Mouse (Mus musculus) midbrain, embryonic 16.5 days (tissue): ENCODE data around the gene Dennd5b. TPM values are rescaled to one million over a fixed set of nuclear protein-coding genes. Genes with fewer than 3 reads are reported as not detected.

Experiments used
- ATAC-seq: fragments of 200-750 bp; cut with Nextera tagmentation; 2 replicates; pipeline ENCODE4 v1.8.0; 2017; ENCODE audit warnings: moderate TSS enrichment
- H3K27ac ChIP-seq: fragments of 300-500 bp; sonication (generic); 2 replicates; pipeline ENCODE4 v1.5.1; 2014; ENCODE audit warnings: mild to moderate bottlenecking, low read length, mixed read lengths
- H3K27me3 ChIP-seq: fragments of 300-500 bp; sonication (generic); 2 replicates; pipeline ENCODE4 v1.6.1; 2014; ENCODE audit warnings: low read depth, low read length, mixed read lengths; ENCODE audit not compliant: control insufficient read depth, insufficient read depth
- H3K36me3 ChIP-seq: fragments of 300-500 bp; sonication (generic); 2 replicates; pipeline ENCODE4 v1.6.1; 2014; ENCODE audit warnings: mild to moderate bottlenecking, low read length, moderate library complexity, mixed read lengths; ENCODE audit not compliant: control insufficient read depth, insufficient read depth
- H3K4me1 ChIP-seq: fragments of 300-500 bp; sonication (generic); 2 replicates; pipeline ENCODE4 v1.6.1; 2014; ENCODE audit warnings: mild to moderate bottlenecking, low read length, mixed read lengths; ENCODE audit not compliant: control insufficient read depth, insufficient read depth
- H3K4me2 ChIP-seq: fragments of 300-500 bp; sonication (generic); 2 replicates; pipeline ENCODE4 v1.6.1; 2014; ENCODE audit warnings: mild to moderate bottlenecking, low read length, mixed read lengths
- H3K4me3 ChIP-seq: fragments of 300-500 bp; sonication (generic); 2 replicates; pipeline ENCODE4 v1.5.1; 2014; ENCODE audit warnings: low read depth, mild to moderate bottlenecking, low read length, moderate library complexity, mixed read lengths
- H3K9ac ChIP-seq: fragments of 300-500 bp; sonication (generic); 2 replicates; pipeline ENCODE4 v1.6.1; 2014; ENCODE audit warnings: low read depth, low read length, mixed read lengths
- H3K9me3 ChIP-seq: fragments of 300-500 bp; sonication (generic); replicated peaks from 2 replicates; pipeline ENCODE4 v1.6.1; 2014; ENCODE audit warnings: mild to moderate bottlenecking, low read length, mixed read lengths; ENCODE audit not compliant: control insufficient read depth, poor library complexity, severe bottlenecking
- WGBS: fragments of 180-500 bp; shearing (Covaris S2); extraction: QIAGEN DNeasy Blood & Tissue Kit; methylation state at CpG from one replicate; pipeline ENCODE4 v1.1.7; 2014; 5-methylcytosine and 5-hydroxymethylcytosine counted together
- polyA plus RNA-seq: library from polyadenylated mRNA; unstranded; fragments of >200 nt; fragmentation: Nextera tagmentation; extraction: Ambion mirVana; gene quantifications from 2 replicates; pipeline ENCODE4 v1.2.1, GENCODE M21; 2015

The Dennd5b gene
- polyA plus RNA-seq, 1 experiment from 2014 or later, result 15.1 TPM

DNA sequence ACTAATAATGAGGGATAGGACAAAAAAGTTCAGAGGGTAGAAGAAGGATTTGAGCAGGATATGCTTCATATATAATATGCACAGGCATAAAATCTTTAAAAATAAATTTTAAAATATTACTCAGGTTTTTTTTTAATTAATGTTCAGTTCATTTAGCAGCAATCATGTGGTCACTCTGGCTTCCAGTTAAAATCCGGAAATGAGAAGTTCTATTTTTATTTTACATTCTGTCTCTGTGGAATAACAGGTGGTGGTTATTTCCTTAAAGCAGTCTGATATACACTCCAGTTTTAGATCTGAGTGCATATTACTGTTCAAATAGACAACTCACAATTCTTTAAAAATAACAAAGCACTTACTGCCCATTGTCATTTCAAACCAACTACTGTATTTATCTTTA lies 6.9 kb downstream of the Dennd5b start:
- Histone ChIP-seq H3K27me3 (no peaks in the 10 kb centered on the region), H3K36me3 (no peaks in the 10 kb centered on the region), H3K9ac (no peak overlapping the region), H3K9me3 (no peaks in the 10 kb centered on the region), H3K4me1 (peaks cover 8% of the 10 kb centered on the region), H3K27ac (no peak overlapping the region), H3K4me3 (no peak overlapping the region), H3K4me2 (no peak overlapping the region)
- 95% methylated on average over 1 of the region's 1 CpGs for WGBS
- no peak for ATAC-seq

DNA sequence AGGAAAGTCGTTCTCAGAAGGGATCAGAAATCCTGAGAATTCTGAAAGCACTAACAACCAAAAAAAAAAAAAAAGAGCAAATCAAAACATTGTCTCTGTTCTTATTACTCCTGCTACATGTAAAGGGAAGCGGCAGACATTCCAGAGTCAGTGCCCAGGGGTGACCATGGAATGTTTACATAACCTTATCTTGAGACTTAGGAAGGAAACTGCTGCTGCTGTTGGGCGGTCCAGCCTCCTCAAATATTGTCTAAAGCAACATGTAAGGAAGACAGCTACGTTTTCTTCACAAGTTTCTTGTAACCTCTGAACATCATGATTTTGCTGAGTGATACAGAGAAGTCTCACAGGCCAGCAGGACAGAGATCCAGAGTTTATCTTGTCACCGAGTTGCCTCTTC lies 8.0 kb downstream of the Dennd5b start:
- H3K9me3 ChIP-seq, result no peaks in the 10 kb centered on the region
- H3K27me3 ChIP-seq, result no peaks in the 10 kb centered on the region
- WGBS, result 81% methylated on average over 5 of the region's 5 CpGs
- H3K27ac ChIP-seq, result no peak overlapping the region
- H3K9ac ChIP-seq, result no peak overlapping the region
- no peak overlapping the region for H3K4me2 ChIP-seq
- no peaks in the 10 kb centered on the region for H3K4me1 ChIP-seq
- no peak for ATAC-seq
- H3K4me3 ChIP-seq, result no peak overlapping the region
- no peaks in the 10 kb centered on the region for H3K36me3 ChIP-seq

DNA sequence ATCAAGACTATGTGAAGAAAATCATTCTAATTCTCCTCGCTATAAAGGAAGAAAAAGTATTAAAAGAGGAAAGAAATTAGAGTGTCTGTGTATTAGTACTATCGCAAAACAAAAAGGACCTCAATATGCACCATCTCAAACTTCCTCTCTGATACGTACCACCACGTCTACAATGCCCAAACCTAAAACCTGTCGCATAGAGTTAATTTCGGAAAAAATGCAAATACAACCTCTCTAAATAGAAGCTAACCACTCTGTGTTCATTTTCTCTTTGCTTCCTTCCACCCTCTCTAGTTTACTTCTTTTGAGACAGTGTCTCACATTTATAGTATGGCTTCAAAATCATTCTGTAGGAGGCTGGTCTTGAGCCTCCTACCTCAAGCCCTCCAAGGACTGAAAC lies 9.1 kb downstream of the Dennd5b start:
- H3K9ac ChIP-seq, result no peak overlapping the region
- H3K4me3 ChIP-seq, result no peak overlapping the region
- H3K36me3 ChIP-seq, result no peaks in the 10 kb centered on the region
- H3K9me3 ChIP-seq, result no peaks in the 10 kb centered on the region
- ATAC-seq, result no peak
- no peak overlapping the region for H3K27ac ChIP-seq
- WGBS, result 96% methylated on average over 6 of the region's 6 CpGs
- H3K27me3 ChIP-seq, result no peaks in the 10 kb centered on the region
- no peaks in the 10 kb centered on the region for H3K4me1 ChIP-seq
- H3K4me2 ChIP-seq, result no peak overlapping the region

DNA sequence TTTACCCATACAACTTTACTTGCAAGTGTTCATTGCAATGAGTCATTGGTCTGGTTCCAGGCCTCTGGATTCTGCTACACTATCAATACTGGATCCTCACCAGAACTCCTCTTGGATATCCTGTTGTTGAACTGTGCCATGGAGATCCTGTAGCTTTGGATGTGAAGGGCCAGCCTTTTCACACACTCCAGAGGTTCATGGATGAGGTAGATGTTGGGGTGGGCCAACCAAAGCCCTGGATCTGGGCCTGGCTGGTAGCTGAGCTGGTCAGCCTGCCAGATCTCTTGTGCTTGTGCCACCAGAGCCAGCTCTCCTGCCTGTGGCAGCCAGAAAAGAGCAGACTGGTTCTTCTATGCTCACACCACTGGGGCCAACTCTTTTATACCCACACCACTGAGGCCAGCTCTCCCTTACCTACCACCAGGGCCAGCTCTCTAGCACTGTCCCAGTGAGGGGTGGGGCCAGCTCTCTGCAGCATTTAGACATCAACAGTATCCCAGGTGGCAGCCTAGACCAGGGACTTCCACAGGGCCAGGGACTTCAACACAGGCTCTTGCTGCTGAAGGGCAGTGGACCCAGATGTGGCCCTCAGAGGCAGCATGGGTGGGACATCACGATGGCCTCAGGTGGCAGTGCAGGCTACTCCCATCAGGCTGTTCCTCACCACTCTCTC lies 24.2 kb downstream of the Dennd5b start:
- H3K9ac ChIP-seq, result no peak overlapping the region

DNA sequence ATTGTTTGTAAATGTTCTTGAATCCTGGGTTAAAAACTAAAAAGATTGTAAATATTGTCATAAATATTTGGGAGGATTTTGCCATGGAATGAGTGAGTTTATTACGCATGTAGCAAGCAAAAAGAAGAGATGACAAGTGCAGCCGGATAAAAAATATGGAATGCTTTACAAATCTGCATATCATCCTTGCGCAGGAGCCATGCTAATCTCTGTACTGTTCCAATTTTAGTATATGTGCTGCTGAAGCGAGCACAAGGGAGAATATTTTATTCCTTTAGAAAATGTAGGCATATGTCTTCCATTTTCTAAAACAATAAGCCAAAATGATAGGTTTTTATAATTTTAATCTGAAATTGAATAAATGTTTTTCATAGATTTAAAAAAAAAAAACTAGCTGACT lies 27.6 kb downstream of the Dennd5b start:
- Histone ChIP-seq H3K27ac (no peak overlapping the region), H3K4me3 (no peak overlapping the region), H3K9me3 (no peaks in the 10 kb centered on the region), H3K4me2 (no peak overlapping the region), H3K27me3 (no peaks in the 10 kb centered on the region), H3K9ac (no peak overlapping the region), H3K36me3 (peaks cover 5% of the 10 kb centered on the region), H3K4me1 (no peaks in the 10 kb centered on the region)
- ATAC-seq, result no peak
- WGBS, result 85% methylated on average over 4 of the region's 4 CpGs

More for the DNA sequence above, 24.2 kb downstream of the Dennd5b start:
- no peak overlapping the region for H3K4me3 ChIP-seq
- peaks cover 5% of the 10 kb centered on the region for H3K36me3 ChIP-seq
- WGBS, result 85% methylated on average over 1 of the region's 1 CpGs
- ATAC-seq, result 0 out of 2 replicates have a peak, but pooled peaks have one; percentile 11
- H3K4me2 ChIP-seq, result no peak overlapping the region
- H3K4me1 ChIP-seq, result no peaks in the 10 kb centered on the region
- H3K27me3 ChIP-seq, result no peaks in the 10 kb centered on the region
- no peaks in the 10 kb centered on the region for H3K9me3 ChIP-seq
- H3K27ac ChIP-seq, result no peak overlapping the region

DNA sequence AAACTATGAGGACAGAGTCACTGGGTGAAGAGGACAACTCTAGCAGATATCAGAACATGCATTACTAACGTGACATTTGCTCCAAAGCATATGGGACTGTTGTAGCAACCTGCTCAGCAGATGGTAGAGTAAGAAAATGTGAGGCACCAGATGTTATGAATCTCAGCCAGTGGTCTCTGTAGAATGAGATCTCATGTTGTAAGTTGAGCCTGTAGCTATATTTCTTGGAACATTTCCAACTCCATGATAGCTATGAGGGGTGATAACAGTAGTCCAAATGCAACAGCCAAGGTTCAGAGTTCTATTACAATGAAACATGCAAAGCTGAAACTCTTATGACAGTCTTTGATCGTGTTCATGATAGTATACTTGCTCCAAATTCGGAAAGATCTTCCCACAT lies 28.6 kb downstream of the Dennd5b start:
- Histone ChIP-seq H3K4me2 (no peak overlapping the region), H3K4me1 (no peaks in the 10 kb centered on the region), H3K27ac (no peak overlapping the region), H3K9ac (no peak overlapping the region), H3K9me3 (no peaks in the 10 kb centered on the region), H3K4me3 (no peak overlapping the region), H3K27me3 (no peaks in the 10 kb centered on the region), H3K36me3 (peaks cover 5% of the 10 kb centered on the region)
- WGBS, result 89% methylated on average over 3 of the region's 3 CpGs
- ATAC-seq, result no peak

DNA sequence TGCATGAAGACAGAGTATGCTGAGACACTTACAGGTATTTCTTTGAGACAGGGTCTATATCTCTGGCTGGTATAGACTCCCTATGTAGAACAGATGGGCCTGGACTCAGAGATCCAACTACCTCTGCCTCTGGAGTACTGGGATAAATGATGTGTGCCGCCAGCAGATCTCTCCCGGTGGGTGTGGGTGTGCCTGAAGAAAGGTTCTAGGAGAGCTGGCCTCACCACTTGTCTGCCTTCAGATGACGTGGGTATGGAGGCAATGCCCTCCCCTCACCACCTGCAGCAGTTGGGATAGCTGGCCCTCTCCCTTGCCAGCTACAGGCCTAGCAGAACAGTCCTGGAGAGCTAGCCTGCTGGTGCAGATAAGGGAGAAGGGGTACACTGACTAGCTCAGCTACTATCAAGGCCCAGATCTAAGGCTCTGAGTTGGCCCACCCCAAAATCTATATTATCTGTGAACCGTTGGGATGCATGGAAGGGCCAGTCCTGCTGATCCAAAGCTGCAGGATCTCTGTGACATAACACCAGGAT lies 30.8 kb downstream of the Dennd5b start:
- 89% methylated on average over 4 of the region's 4 CpGs for WGBS
- Histone ChIP-seq H3K36me3 (peaks cover 3% of the 10 kb centered on the region; the same call in 1 of the 2 replicates), H3K9me3 (no peaks in the 10 kb centered on the region), H3K9ac (no peak overlapping the region), H3K27me3 (no peaks in the 10 kb centered on the region), H3K27ac (no peak overlapping the region), H3K4me2 (no peak overlapping the region), H3K4me3 (no peak overlapping the region), H3K4me1 (no peaks in the 10 kb centered on the region)
- 0 out of 2 replicates have a peak, but pooled peaks have one; percentile 32 for ATAC-seq

DNA sequence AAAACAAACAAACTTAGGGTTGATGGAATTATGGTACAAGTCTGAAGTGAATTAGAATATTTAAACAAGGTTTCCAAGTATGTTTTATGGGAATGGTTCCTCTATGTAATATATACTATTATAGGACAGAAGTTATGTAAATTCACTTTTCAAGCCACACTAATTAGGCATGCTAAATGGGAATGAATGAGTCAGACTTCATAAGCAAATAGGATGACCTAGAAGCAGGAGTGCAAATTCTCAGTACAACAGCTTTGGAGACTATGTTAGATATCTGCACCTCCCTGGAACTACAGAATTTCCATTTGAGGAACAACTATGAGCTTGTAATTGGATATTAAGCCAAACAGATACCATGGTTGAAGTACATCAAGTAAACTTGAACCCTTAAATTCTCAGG lies 38.1 kb downstream of the Dennd5b start:
- ATAC-seq, result no peak
- H3K4me2 ChIP-seq, result no peak overlapping the region
- H3K27ac ChIP-seq, result no peak overlapping the region
- H3K27me3 ChIP-seq, result no peaks in the 10 kb centered on the region
- H3K4me1 ChIP-seq, result 0 out of 2 replicates have a peak, but pooled peaks cover 2% of the 10 kb centered on the region
- H3K9ac ChIP-seq, result no peak overlapping the region
- H3K9me3 ChIP-seq, result no peaks in the 10 kb centered on the region
- H3K4me3 ChIP-seq, result no peak overlapping the region
- no peaks in the 10 kb centered on the region for H3K36me3 ChIP-seq

DNA sequence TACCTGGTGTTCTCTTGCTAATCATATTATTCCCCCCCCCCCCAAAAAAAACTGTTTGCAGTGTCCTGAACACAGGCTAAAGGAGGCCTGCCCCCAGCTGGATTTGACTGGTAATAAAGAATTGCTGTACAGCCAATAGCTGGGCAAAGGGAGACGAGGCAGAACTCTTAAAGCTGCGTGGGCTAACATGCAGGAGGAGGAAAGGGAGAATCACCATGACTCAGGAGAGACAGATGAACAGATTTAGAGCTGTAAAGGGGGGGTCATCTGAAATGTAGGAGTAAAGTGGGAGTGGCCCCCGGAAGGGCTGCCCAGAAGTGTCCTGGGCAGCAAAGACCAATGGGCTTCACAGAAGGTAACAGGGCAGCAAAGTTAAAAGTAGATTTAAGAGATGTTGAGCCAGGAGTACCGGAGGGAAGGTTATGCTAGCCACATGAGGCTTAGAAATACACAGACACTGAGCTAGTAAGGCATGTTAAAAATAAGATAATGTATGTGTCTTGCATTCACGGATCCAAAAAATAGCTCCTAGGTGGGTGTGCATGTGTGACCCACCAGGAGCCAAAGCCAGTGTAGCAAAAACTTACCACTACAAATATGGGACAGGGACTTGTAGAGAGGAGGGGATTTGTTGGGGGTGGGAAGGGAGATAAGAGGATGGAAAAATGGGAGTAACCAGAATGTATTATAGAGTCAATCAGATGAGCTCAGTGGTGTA lies 40.7 kb downstream of the Dennd5b start:
- Histone ChIP-seq H3K36me3 (no peaks in the 10 kb centered on the region), H3K4me2 (no peak overlapping the region), H3K9ac (no peak overlapping the region), H3K9me3 (no peaks in the 10 kb centered on the region), H3K27ac (no peak overlapping the region), H3K4me1 (0 out of 2 replicates have a peak, but pooled peaks cover 2% of the 10 kb centered on the region), H3K27me3 (no peaks in the 10 kb centered on the region), H3K4me3 (no peak overlapping the region)
- no peak for ATAC-seq
- 89% methylated on average over 5 of the region's 5 CpGs for WGBS
